Mouse (Mus musculus): ENCODE measurements around the gene St5. TPM values are rescaled to one million over a fixed set of nuclear protein-coding genes. Genes with fewer than 3 reads are reported as not detected.

Gene St5
- polyA plus RNA-seq, 1 experiment from 2014 or later, result 53.3 TPM

DNA sequence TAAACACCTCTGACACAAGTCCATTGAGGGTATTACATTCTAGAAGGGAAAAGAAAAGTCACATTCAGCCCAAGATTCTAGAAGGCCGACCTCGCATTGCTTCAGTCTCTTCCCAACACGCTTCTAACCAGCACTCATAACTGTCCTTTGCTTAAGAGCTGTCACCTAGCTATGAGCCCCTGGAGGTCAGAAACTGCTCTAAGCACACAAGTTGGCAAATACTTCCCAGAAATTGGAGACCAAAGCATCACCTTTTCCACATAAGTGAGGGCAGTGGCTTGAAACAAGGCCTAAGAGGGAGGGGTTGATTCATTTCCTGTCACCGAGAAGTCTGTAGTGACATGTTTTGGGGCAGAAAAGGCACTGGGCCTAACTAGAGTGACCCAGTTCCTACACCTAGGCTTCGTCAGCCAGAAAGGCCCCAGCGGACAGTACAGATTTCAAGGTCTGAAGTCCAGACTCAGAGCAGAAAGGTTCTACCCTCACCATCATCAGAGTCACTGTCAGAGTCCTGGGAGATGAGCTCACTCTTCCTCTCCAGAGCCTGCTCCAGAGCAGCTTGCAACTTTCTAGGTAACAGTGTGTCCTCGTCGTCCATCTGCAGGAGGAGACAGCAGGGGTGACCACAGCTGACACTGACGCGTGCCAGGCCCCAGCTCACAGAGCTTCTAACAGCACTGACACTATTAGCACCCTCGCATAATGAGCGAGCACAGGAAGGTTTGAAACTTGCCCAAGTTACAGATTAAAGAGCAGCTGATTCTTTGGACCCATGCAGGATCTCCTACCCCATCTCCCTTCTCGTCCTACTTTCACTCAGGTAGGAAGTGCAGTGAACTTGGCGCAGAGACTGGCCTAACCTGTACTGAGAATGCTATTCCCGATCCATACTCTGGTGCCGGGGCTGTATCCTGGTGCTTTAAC, 177.4 kb downstream of the St5 start:
- Histone ChIP-seq H3K27me3 (ENCODE audit: control insufficient read depth, insufficient read depth, low read length) (no peaks in the 10 kb centered on the region), H3K4me3 (ENCODE audit: low read depth, low read length) (no peak overlapping the region), H3K9me3 (ENCODE audit: control insufficient read depth, low read depth, low read length) (no peaks in the 10 kb centered on the region), H3K27ac (ENCODE audit: low read length) (no peak overlapping the region; the same call in 1 of the 2 replicates), H3K36me3 (ENCODE audit: control insufficient read depth, insufficient read depth, low read length) (peaks cover 71% of the 10 kb centered on the region), H3K4me1 (ENCODE audit: control insufficient read depth, insufficient read depth, low read length) (0 out of 2 replicates have a peak, but pooled peaks cover 5% of the 10 kb centered on the region), H3K9ac (replicated peaks; ENCODE audit: low read depth, low read length) (no peak overlapping the region), H3K4me2 (replicated peaks; ENCODE audit: low read depth, low read length) (no peak overlapping the region)
- 67% methylated on average over 16 of the region's 16 CpGs for WGBS
- no peak for ATAC-seq (ENCODE audit: insufficient number of reproducible peaks, insufficient read depth, low FRiP score, low read depth)

DNA sequence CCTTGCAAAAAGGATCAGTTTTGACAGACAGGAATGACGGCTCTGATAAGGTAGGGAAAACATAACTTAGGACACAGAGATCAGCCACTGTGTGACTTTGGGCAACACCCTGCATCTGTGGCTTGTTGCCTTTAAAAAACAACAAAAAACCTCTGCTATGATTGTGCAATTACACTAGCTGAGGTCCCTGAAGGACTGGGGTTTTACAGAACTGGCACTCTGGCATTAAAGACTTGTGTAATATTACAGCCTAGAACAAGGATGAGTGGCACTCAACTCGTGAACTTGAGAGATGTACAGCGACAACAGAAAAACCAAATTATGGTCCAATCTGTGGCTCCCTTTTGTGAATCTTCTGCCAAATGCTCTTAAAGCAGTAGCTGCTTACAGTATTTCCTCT, 178.6 kb downstream of the St5 start:
- WGBS, result 76% methylated on average over 3 of the region's 3 CpGs
- Histone ChIP-seq H3K27me3 (ENCODE audit: control insufficient read depth, insufficient read depth, low read length) (no peaks in the 10 kb centered on the region), H3K9me3 (ENCODE audit: control insufficient read depth, low read depth, low read length) (no peaks in the 10 kb centered on the region), H3K4me2 (replicated peaks; ENCODE audit: low read depth, low read length) (no peak overlapping the region), H3K4me1 (ENCODE audit: control insufficient read depth, insufficient read depth, low read length) (peaks cover 9% of the 10 kb centered on the region; the same call in 1 of the 2 replicates), H3K36me3 (ENCODE audit: control insufficient read depth, insufficient read depth, low read length) (peaks cover 70% of the 10 kb centered on the region), H3K4me3 (ENCODE audit: low read depth, low read length) (no peak overlapping the region), H3K9ac (replicated peaks; ENCODE audit: low read depth, low read length) (no peak overlapping the region; the same call in 1 of the 2 replicates), H3K27ac (ENCODE audit: low read length) (no peak overlapping the region; the same call in 1 of the 2 replicates)
- ATAC-seq (ENCODE audit: insufficient number of reproducible peaks, insufficient read depth, low FRiP score, low read depth), result no peak

DNA sequence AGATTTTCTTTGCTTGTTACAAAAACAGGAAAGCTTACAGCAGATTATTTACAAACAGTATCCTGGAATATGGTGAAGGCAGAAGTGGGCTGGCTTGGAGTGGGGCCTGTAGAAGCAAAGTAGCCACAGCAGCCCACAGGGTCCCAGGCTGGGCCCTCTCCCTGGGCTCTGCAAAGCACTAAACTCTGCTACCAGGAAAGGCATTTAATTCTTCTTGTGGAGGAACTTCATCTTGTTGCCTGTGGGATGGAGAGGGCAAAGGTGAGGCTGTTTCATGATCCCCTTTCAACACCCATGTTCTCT, 179.0 kb downstream of the St5 start:
- ATAC-seq (ENCODE audit: insufficient number of reproducible peaks, insufficient read depth, low FRiP score, low read depth), result no peak
- Histone ChIP-seq H3K36me3 (ENCODE audit: control insufficient read depth, insufficient read depth, low read length) (peaks cover 66% of the 10 kb centered on the region), H3K9me3 (ENCODE audit: control insufficient read depth, low read depth, low read length) (no peaks in the 10 kb centered on the region), H3K4me1 (ENCODE audit: control insufficient read depth, insufficient read depth, low read length) (peaks cover 9% of the 10 kb centered on the region; the same call in 1 of the 2 replicates), H3K4me3 (ENCODE audit: low read depth, low read length) (no peak overlapping the region), H3K9ac (replicated peaks; ENCODE audit: low read depth, low read length) (no peak overlapping the region; the same call in 1 of the 2 replicates), H3K27me3 (ENCODE audit: control insufficient read depth, insufficient read depth, low read length) (no peaks in the 10 kb centered on the region), H3K4me2 (replicated peaks; ENCODE audit: low read depth, low read length) (no peak overlapping the region), H3K27ac (ENCODE audit: low read length) (no peak overlapping the region)

DNA sequence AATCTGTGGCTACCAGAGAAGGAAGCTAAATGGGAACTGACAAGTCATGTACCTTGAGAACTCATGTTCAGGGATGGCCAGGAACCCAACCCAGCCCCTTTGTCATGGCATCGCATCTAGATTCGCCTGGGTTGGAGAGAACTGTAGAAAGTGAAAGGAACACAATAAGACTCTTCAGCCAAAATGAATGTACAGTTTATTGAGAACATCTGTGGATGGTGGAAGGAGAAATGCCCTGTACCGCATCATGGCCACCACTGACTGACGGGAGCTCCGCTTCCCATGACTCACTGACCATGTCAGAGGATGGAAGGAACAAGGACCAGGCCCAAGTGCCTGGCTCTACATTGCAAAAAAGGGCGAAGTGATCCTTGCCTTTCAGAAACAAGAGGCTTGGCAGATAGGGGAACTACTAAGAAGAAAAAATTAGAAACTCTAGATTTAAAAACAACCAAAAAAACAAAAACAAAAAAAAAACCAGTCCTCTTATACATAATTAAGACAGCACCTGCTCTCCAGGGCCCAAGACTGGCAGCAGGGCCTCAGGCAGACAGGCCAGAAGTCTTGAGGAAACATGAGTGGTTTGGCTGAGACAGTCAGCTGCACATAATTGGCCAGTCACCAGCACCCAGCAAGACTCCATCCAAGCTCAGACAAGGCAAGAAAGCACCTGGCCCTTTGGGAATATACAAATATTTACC, 179.5 kb downstream of the St5 start:
- Histone ChIP-seq H3K9ac (replicated peaks; ENCODE audit: low read depth, low read length) (no peak overlapping the region; the same call in 1 of the 2 replicates), H3K4me1 (ENCODE audit: control insufficient read depth, insufficient read depth, low read length) (peaks cover 9% of the 10 kb centered on the region; the same call in 1 of the 2 replicates), H3K4me3 (ENCODE audit: low read depth, low read length) (no peak overlapping the region), H3K27ac (ENCODE audit: low read length) (no peak overlapping the region), H3K4me2 (replicated peaks; ENCODE audit: low read depth, low read length) (no peak overlapping the region), H3K36me3 (ENCODE audit: control insufficient read depth, insufficient read depth, low read length) (peaks cover 65% of the 10 kb centered on the region), H3K27me3 (ENCODE audit: control insufficient read depth, insufficient read depth, low read length) (no peaks in the 10 kb centered on the region), H3K9me3 (ENCODE audit: control insufficient read depth, low read depth, low read length) (no peaks in the 10 kb centered on the region)
- WGBS, result 73% methylated on average over 6 of the region's 6 CpGs
- no peak for ATAC-seq (ENCODE audit: insufficient number of reproducible peaks, insufficient read depth, low FRiP score, low read depth)

DNA sequence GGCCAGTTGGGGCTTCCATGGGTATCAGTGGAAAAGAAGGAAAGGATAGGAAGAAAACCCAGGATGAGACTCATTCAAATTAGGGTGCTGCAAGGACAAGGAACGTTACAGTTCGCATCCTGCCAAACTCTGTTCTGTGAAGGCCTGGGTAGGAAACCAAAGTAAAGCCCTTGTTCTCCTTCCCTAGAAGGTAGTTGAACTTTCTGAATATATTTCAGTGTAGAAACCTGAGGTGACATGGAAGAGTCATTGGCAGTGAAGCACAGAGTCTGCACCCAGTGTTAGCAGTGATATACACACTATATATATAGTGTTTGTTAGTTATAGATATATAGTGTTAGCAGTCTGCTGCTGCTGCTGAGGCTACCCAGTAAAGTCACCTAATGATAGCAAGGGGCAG, 180.1 kb downstream of the St5 start:
- H3K4me2 ChIP-seq (replicated peaks; ENCODE audit: low read depth, low read length), result no peak overlapping the region
- peaks cover 9% of the 10 kb centered on the region; the same call in 1 of the 2 replicates for H3K4me1 ChIP-seq (ENCODE audit: control insufficient read depth, insufficient read depth, low read length)
- H3K9ac ChIP-seq (replicated peaks; ENCODE audit: low read depth, low read length), result no peak overlapping the region
- ATAC-seq (ENCODE audit: insufficient number of reproducible peaks, insufficient read depth, low FRiP score, low read depth), result no peak
- H3K9me3 ChIP-seq (ENCODE audit: control insufficient read depth, low read depth, low read length), result no peaks in the 10 kb centered on the region
- no peaks in the 10 kb centered on the region for H3K27me3 ChIP-seq (ENCODE audit: control insufficient read depth, insufficient read depth, low read length)
- WGBS, result 70% methylated on average over 2 of the region's 2 CpGs
- no peak overlapping the region for H3K4me3 ChIP-seq (ENCODE audit: low read depth, low read length)
- peaks cover 65% of the 10 kb centered on the region for H3K36me3 ChIP-seq (ENCODE audit: control insufficient read depth, insufficient read depth, low read length)
- H3K27ac ChIP-seq (ENCODE audit: low read length), result no peak overlapping the region

DNA sequence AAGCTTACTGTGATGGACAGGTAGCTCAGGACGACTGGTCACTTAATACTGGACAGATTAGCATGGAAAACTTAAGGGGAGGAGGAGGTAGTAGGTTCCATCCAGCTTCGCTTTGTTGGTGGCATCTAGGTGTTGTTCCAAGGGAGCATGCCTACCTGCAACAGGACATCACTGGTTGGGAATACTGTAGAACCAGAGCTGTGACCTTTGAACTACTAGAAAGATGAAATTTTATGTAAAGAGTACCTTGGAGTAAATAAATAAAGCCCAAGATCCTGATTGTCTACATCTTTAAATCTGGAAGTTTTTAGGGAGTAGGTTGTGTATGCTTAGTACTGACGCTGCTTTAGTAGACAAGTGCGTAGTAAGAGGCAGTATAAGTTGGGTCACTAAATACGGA, 181.3 kb downstream of the St5 start:
- 78% methylated on average over 5 of the region's 5 CpGs for WGBS
- peaks cover 12% of the 10 kb centered on the region; the same call in 1 of the 2 replicates for H3K4me1 ChIP-seq (ENCODE audit: control insufficient read depth, insufficient read depth, low read length)
- no peaks in the 10 kb centered on the region for H3K27me3 ChIP-seq (ENCODE audit: control insufficient read depth, insufficient read depth, low read length)
- no peak overlapping the region for H3K4me3 ChIP-seq (ENCODE audit: low read depth, low read length)
- no peak for ATAC-seq (ENCODE audit: insufficient number of reproducible peaks, insufficient read depth, low FRiP score, low read depth)
- no peaks in the 10 kb centered on the region for H3K9me3 ChIP-seq (ENCODE audit: control insufficient read depth, low read depth, low read length)
- no peak overlapping the region for H3K27ac ChIP-seq (ENCODE audit: low read length)
- H3K9ac ChIP-seq (replicated peaks; ENCODE audit: low read depth, low read length), result no peak overlapping the region
- H3K4me2 ChIP-seq (replicated peaks; ENCODE audit: low read depth, low read length), result no peak overlapping the region
- peaks cover 58% of the 10 kb centered on the region for H3K36me3 ChIP-seq (ENCODE audit: control insufficient read depth, insufficient read depth, low read length)

DNA sequence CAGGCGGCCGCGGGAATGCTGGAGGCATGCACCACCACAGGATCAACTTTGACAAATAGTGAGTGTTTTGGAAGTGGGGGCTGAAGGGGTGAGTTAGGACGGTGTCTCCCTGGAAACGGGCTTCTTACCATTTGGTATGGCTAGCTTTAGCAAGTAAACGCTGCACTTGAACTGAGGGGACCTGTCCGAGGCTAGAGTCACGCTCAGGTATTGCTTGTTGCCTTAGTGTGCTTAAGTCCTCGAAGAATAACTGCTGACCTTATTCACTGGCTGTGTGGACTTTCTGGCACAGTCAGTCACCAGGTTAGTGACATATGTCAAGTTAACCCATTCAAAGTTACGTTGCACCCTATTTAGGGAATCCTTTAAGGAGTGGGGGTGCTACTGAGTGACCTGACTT, 183.5 kb downstream of the St5 start:
- H3K9ac ChIP-seq (replicated peaks; ENCODE audit: low read depth, low read length), result peak overlapping the region; percentile 100
- ATAC-seq (ENCODE audit: insufficient number of reproducible peaks, insufficient read depth, low FRiP score, low read depth), result no peak
- peak overlapping the region; percentile 91 for H3K4me2 ChIP-seq (replicated peaks; ENCODE audit: low read depth, low read length)
- no peaks in the 10 kb centered on the region for H3K9me3 ChIP-seq (ENCODE audit: control insufficient read depth, low read depth, low read length)
- WGBS, result 4% methylated on average over 10 of the region's 10 CpGs
- H3K4me1 ChIP-seq (ENCODE audit: control insufficient read depth, insufficient read depth, low read length), result peaks cover 12% of the 10 kb centered on the region; the same call in 1 of the 2 replicates
- peaks cover 45% of the 10 kb centered on the region for H3K36me3 ChIP-seq (ENCODE audit: control insufficient read depth, insufficient read depth, low read length)
- H3K27me3 ChIP-seq (ENCODE audit: control insufficient read depth, insufficient read depth, low read length), result no peaks in the 10 kb centered on the region
- peak overlapping the region; percentile 94 for H3K27ac ChIP-seq (ENCODE audit: low read length)
- H3K4me3 ChIP-seq (ENCODE audit: low read depth, low read length), result peak overlapping the region; percentile 93

DNA sequence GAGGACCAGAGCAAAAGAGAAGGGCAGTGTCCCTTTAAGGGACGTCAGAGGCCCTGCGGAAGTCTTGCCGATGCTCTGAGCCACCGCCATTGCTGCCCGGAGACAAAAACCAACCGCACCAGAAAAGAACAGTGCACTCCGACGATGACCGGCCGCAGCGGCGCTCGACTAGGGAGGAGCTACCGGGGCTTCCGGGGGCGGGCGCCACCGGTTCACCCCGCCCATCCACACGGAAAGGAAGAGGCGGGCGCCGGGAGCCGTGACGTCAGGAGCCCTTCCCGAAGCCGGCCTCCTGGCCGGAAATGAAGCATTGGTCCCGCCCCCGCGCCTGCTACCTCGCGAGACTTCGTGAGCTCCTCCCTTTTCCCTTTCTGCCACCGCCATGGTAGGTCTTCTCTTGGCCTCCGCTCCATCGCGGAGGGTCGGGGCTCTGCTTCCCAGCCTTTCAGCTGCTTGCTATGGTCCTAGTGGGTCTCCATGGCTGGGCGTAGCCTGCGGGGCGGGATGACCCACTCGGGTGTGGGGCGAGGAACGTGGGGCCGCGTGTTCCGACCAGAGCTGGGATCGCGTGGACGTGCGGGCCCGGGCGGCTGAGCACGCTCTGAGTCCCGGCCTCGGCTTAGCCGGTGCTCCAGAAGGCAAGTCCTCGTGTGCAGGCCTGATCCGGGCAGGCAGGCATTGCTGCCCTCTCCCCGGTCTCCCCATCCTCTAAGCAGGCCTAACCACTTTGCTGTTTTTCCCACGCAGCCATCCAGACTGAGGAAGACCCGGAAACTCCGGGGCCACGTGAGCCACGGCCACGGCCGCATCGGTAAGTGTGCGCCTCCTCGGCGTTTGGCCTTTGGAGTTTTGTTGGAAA, 184.3 kb downstream of the St5 start, which contains the start of gene Rpl27a:
TSS of gene Rpl27a (plus strand) at position 310 of the 859 bp plus-strand sequence.
- Histone ChIP-seq H3K27ac (ENCODE audit: low read length) (peak within 1 kb of the TSS; percentile 94), H3K9me3 (ENCODE audit: control insufficient read depth, low read depth, low read length) (no peaks in the 10 kb centered on the region), H3K9ac (replicated peaks; ENCODE audit: low read depth, low read length) (peak within 1 kb of the TSS; percentile 100), H3K4me3 (ENCODE audit: low read depth, low read length) (peak within 1 kb of the TSS; percentile 93), H3K4me2 (replicated peaks; ENCODE audit: low read depth, low read length) (peak within 1 kb of the TSS; percentile 91), H3K27me3 (ENCODE audit: control insufficient read depth, insufficient read depth, low read length) (no peaks in the 10 kb centered on the region), H3K36me3 (ENCODE audit: control insufficient read depth, insufficient read depth, low read length) (peaks cover 36% of the 10 kb centered on the region), H3K4me1 (ENCODE audit: control insufficient read depth, insufficient read depth, low read length) (peaks cover 12% of the 10 kb centered on the region; the same call in 1 of the 2 replicates)
- peak; percentile 93 for ATAC-seq (ENCODE audit: insufficient number of reproducible peaks, insufficient read depth, low FRiP score, low read depth)
- WGBS, result under 1% methylated on average over 66 of the region's 72 CpGs

Measured in stomach, embryonic 14.5 days (tissue).